Mouse (Mus musculus): ENCODE measurements around the gene Il5.

- TF ChIP-seq CTCF (IDR thresholded peaks at IDR 0.05; ENCODE audit: insufficient read depth, low read length) (no peak), POLR2A (IDR thresholded peaks at IDR 0.05; ENCODE audit: borderline replicate concordance, extremely low read depth, low read depth, low read length) (no peak)
Observed at GRCm38 (mm10) chr11:53770125-53770791, 49.7 kb downstream of the Il5 start.
